Mouse (Mus musculus) bone marrow, adult 2 months (tissue): Measurements from ENCODE around the gene Cgnl1.

Source experiments
- CTCF ChIP-seq: fragments of 200-500 bp; IDR thresholded peaks from 2 replicates; pipeline ENCODE4 v1.5.1; 2011; ENCODE audit warnings: low read length, control low read depth; ENCODE audit not compliant: control insufficient read depth, insufficient read depth
- POLR2A ChIP-seq: fragments of 200-500 bp; IDR thresholded peaks from 2 replicates; pipeline ENCODE4 v1.6.1; 2011; ENCODE audit warnings: low read depth, mild to moderate bottlenecking, control low read depth, low read length, borderline replicate concordance; ENCODE audit not compliant: control insufficient read depth

GRCm38 (mm10) chr9:71753529-71753928 is 17.9 kb downstream of the Cgnl1 start:
- TF ChIP-seq CTCF (no peak), POLR2A (no peak)
